Mouse (Mus musculus): ENCODE measurements at regions not wholly inside any gene's neighbourhood (a gene's known extent, or its start where the extent isn't known, plus 50 kb on each side); places are given as distances from the start of the nearest gene placed in this dataset.
A peak's percentile ranks its signal among the peaks of the same experiment; 100 is the strongest.

GRCm38 (mm10) chr13:119333915-119334314, 94.5 kb upstream of the Paip1 start:
- ATAC-seq (replicated peaks; ENCODE audit: insufficient number of reproducible peaks, low FRiP score, low TSS enrichment, poor library complexity, severe bottlenecking) = no peak

DNA sequence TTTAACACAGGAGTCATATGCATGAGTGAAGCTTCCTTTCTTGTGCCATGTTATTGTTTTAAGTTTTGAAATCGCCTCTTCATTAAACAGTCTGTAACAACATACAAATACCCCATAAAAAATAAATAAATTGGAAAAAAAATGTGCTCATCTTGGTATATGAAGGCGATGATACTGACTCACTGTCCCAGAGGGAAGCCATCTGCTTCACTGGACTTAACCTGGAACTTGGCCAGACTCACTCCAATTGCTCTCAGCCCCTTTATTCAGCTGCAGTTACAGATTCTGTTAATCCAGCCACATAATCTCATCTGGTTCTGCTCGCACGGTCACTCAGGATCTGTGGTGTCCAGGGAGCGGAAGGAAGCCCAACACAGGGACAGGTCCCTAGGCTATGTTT, 90.5 kb upstream of the Paip1 start:
- ATAC-seq (replicated peaks; ENCODE audit: insufficient number of reproducible peaks, low FRiP score, low TSS enrichment, poor library complexity, severe bottlenecking) = no peak

DNA sequence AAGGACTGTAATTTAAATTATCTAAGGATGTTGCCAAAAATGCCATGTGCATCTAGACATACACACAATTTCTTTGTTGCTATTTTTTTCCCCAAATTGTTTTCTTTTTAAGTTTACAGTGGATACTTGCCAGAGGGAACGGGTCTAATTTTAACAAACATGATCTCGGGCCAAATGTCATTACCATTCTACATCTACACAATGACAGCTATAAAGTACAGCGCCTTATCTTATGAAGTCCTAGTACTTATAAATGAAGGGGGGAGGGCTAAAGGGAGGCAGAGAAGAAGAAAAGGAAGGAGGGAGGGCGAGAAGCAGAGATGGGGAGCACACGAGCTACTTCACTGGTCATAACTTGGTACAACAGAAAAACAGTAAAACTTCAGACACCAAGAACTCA, 89.4 kb upstream of the Paip1 start:
- ATAC-seq (replicated peaks; ENCODE audit: insufficient number of reproducible peaks, low FRiP score, low TSS enrichment, poor library complexity, severe bottlenecking) = no peak

GRCm38 (mm10) chr13:119339762-119340161, 88.6 kb upstream of the Paip1 start:
- no peak for ATAC-seq (replicated peaks; ENCODE audit: insufficient number of reproducible peaks, low FRiP score, low TSS enrichment, poor library complexity, severe bottlenecking)

DNA sequence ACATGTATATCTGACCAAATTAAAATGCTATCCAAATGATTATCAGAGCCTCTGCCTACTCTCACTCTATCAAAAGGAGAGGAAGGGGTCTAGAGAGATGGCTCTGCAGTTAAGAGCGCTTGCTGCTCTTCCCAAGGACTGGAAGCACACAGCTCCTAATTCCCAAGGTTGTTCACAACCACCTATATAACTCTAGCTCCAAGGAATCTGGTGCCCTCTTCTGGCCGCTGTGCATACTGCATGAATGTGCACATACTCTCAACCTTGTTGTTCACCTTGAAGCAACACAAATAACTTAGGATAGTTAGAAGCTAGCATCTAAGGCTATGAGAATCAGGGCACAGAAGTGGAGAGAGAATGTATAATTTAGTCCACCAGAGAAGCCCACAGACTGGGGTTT, 86.6 kb upstream of the Paip1 start:
- ATAC-seq (replicated peaks; ENCODE audit: insufficient number of reproducible peaks, low FRiP score, low TSS enrichment, poor library complexity, severe bottlenecking) = peak; percentile 59; the same call in 1 of the 2 replicates

DNA sequence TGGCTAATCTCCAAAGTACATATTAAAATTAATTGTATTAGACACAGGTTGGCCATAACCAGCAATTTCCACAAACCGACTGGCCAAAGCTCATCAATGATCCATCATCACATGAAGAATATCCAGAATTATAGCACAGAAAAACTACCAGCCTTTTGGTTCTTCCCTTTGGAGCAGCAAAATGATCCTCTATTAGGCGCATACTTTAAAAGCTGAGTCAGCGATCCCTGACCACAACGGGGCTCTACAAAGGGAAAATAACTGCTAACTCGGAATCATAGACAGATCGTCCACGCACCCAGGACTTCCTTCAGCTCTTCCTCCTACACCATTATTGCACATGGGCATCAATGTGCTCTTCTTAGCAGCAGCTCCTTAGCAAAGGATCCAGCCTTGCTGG, 85.6 kb upstream of the Paip1 start:
- no peak for ATAC-seq (replicated peaks; ENCODE audit: insufficient number of reproducible peaks, low FRiP score, low TSS enrichment, poor library complexity, severe bottlenecking)

DNA sequence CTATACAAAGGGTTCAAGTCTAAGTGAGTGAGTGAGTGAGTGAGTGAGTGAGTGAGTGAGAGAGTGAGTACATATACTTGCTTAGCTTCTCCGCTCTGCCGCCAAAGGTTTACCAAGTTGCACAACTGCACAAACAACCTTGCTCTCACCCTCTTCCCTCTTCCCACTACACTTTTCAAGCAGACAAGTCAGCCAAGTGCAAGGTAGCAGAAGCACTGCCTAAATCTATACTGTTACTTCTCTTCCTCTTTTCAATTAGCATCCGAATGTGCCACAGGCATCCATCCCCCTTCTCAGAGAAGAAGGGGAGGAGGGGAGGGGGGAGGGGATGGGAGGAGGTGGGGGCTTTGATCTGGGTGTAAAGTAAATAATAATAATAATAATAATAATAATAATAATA, 80.4 kb upstream of the Paip1 start:
- ATAC-seq (replicated peaks; ENCODE audit: insufficient number of reproducible peaks, low FRiP score, low TSS enrichment, poor library complexity, severe bottlenecking) = no peak

- ATAC-seq (replicated peaks; ENCODE audit: insufficient number of reproducible peaks, low FRiP score, low TSS enrichment, poor library complexity, severe bottlenecking) = no peak
Measured at GRCm38 (mm10) chr13:119351346-119351745, 77.1 kb upstream of the Paip1 start.

DNA sequence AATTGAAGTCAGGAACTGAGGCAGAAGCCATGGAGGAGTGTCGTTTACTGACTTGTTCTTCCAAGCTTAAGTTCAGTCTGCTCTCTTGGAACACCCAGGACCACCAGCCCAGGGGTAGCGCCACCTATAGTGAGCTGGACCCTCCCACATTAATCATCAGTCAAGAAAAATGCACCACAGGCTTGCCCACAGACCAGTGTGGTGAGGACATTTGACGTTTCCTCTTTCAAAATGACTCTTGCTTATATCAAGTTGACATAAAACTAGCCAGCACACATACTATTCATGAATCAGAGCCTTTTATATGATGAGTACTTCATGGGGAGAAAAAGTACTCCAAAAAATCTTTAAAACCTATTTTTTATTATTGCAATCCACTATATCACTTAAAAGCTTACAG, 69.7 kb upstream of the Paip1 start:
- ATAC-seq (replicated peaks; ENCODE audit: insufficient number of reproducible peaks, low FRiP score, low TSS enrichment, poor library complexity, severe bottlenecking) = no peak

- ATAC-seq (replicated peaks; ENCODE audit: insufficient number of reproducible peaks, low FRiP score, low TSS enrichment, poor library complexity, severe bottlenecking) = no peak
Measured at GRCm38 (mm10) chr13:119363379-119363778, 65.0 kb upstream of the Paip1 start.

GRCm38 (mm10) chr13:119364160-119364559, 64.2 kb upstream of the Paip1 start:
- ATAC-seq (replicated peaks; ENCODE audit: insufficient number of reproducible peaks, low FRiP score, low TSS enrichment, poor library complexity, severe bottlenecking) = no peak

DNA sequence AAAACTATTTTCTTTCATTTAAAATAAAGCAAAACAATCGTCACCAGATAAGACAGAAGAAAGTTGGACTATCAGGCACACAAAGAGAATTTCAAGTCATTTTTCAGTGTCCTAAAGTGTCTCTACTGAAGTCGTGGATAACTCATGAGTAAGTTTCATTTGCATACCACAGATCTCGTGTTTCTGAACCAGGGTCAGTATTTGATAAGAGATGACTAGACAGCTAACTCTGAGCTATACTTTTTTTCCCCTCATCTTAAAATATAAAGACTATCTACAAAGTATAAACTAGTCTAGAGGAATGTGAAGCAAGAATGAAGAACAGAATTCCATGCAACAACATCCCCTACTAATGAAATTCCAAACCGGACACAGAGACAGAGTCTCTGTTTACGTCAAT, 60.9 kb upstream of the Paip1 start:
- ATAC-seq (replicated peaks; ENCODE audit: insufficient number of reproducible peaks, low FRiP score, low TSS enrichment, poor library complexity, severe bottlenecking) = no peak

DNA sequence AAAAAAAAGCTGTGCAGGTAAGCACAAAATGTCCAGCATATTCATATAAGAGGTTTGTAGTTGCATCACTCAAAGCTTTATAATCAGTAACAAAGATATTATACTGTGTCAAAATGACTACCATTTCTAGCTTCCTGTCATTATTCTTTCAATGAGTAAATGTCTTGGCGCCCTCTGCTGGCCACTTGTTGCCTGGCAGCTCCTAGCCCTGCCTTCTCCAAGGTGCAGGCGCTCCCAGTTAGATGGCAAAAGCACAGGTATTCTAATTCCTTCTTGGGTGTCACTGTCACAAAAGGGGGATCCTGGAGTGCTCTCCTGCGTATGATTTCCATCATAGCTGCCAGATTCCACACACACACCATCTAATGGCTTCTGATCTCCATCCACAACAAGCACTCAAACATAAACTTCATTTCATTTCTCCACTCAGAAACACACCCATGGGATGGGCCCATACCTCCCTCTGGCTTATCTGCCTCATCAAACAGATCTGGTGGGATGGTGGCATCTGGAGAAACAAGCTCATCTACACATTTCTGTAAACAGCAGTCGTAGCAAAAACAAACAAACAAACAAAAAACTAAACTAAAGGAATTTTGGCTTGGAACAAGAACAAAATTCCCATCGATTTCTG, 49.9 kb upstream of the Paip1 start:
- ATAC-seq (replicated peaks; ENCODE audit: insufficient number of reproducible peaks, low FRiP score, low TSS enrichment, poor library complexity, severe bottlenecking) = peak; percentile 78; the same call in 1 of the 2 replicates
